Mouse (Mus musculus) megakaryocyte progenitor cell, adult 5-6 weeks (primary cell): ENCODE results near the gene Myh14. TPM values are rescaled to one million over a fixed set of nuclear protein-coding genes. Genes with fewer than 3 reads are reported as not detected.

Source experiments
- ATAC-seq: replicated peaks from 2 replicates; pipeline ENCODE4 v1.8.0; 2016; ENCODE audit warnings: mild to moderate bottlenecking, moderate TSS enrichment, inconsistent platforms; ENCODE audit not compliant: poor library complexity
- total RNA-seq, 2 experiments: library from RNA; stranded (forward) in 1 of 2; stranded (reverse) in 1 of 2; fragments of 157-497, 149-512 nt in 1 of 2; fragments of 200-1000 nt in 1 of 2; gene quantifications; 2 replicates each; pipeline versions ENCODE4 v1.2.3 to v1.2.4; 2015 to 2017

Gene Myh14
- total RNA-seq, 2 experiments from 2014 or later: not detected

DNA sequence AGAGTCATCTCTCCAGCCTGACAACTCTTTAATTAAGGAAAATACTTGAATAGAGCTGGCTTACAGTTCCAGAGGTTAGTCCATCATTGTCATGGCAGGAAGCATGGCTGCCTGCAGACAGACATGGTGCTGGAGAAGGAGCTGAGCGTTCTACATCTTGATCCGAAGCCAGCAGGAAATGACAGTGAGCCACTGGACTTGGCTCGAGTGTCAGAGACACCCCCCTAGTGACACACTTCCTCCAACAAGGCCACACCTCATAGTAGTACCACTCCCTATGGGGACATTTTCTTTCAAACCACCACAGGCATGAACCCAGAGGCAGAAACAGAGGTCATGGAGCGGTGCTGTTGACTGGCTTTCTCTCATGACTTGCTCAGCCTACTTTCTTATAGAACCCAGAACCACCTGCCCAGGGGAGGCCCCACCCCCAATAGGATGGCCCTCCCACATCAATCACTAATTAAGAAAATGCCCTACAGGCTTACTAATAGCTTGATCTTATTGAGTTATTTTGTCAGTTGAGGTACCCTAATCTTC lies 86.3 kb downstream of the Myh14 start:
- ATAC-seq: no peak

DNA sequence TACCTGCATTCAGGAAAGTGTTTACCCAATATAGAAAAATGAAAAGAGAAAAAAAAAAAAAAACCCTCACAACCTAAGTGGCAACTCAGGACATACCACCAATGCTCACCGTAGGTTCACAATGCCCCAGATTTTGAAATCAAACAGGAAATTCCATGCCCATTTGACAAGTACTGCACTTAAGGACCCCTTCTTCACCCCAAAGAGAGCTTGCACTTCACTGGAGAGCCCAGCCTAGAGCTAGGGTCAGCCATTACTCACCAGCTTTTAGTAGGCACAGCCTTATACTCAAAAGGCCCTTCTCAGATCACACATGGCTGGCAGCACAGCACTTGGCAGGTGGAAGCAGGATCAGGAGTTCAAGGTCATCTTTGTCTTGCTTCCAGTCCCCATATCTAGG lies 87.5 kb downstream of the Myh14 start:
- ATAC-seq: no peak

DNA sequence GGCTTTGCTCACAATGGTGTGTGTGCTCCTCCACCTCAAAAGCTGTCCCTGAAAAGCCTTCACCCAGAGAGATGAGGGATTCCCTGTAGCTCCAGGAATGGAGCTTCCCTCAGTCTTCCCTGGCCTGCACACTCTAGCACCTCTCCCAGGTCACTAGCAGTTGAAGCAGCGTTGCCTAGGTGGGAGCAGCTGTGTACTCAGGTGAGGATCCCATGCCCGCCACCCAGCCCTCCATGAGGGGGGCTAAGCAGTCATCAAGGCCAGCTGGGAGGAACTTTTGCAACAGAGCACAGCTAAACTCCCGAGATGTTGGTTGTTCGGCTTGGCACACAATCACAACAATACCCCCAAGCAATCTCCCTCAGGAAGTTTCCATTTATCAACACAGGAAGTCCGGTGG lies 87.9 kb downstream of the Myh14 start:
- no peak for ATAC-seq

DNA sequence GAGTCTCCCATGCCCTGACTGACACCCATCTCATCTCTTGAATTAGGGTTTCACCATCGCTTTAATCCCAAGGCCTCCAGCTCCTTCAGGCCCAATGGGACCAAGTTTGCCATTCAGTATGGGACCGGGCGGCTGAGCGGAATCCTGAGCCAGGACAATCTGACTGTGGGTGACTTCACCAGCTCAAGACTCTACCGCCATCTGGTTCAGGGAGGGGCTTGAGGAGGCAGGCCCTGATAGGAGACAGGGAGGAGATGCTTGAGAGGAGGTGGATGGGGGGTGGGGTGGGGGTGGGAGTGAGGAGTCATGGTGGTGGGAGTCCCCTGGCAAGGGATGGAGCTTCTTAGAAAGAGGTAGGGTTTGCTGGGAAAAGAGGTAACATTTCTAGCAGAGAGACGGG lies 89.0 kb downstream of the Myh14 start:
- no peak for ATAC-seq

DNA sequence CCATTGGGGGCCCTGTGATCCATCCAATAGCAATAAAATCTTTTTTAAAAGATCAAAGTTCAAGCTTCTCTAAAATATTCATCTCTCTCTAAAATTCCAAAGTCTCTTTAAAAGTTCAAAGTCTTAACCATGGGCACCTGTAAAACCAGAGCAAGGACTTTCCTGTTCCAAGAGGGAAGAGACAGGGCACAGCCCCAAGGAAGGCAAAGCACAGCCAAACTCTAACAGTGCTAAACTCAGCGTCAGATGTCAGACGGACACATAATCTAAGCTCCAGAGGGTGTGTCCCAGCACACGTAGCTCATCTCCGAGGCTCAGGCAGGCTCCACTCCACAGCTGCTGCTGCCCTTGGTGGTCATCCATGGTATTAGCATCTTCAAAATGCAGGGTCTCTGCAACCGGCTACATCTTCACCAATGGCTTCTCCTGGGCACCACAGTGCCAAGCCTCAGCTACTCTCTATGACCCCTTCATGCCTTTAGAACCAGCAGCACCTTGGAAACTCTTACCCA lies 94.3 kb downstream of the Myh14 start:
- peak; percentile 35; the same call in 1 of the 2 replicates for ATAC-seq

DNA sequence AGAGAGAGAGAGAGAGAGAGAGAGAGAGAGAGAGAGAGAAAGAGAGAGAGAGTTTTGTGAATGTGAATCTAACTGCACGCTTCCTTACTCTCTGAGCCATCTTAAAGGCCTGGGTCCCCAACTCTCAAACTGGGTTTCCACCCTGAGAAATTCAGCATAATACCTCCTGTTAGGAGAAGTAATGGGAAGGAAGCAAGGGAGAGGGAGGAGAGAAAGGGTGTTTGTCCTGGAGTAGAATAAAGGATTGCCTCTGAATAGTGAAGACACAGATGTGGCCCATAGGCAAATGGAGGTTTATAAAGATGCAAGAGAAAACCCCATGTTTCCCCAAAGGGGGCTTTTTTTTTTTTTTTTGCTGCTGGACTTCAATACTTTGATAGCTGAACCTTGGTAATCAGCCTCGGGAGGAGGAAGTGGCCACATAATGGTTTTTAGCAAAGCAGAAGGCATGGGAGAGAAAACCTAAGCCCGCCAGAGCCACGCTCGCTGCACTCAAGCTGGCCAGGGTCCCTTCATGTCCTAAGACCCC lies 97.6 kb downstream of the Myh14 start:
- ATAC-seq: no peak

DNA sequence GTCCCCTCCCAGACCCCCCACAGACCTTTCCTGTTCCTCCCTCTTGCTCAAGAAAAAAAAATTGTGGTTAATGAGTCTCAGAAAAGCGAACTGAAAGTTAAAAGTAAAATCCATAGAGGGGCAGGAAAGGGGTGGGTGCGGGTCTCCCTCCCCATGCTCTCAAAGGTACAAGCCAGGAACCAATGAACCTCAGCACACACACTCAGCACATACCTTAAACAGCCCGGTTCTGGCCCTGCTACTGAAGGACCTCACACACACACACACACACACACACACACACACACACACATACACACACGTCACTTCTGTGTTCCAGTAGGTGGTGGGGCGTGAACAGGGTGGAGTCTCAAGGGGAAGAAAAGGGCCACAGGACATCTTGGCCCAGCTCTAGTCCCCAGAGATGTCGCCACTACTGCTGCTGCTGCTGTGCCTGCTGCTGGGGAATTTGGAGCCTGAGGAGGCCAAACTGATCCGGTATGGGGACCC lies 98.4 kb downstream of the Myh14 start, which contains the start of gene Napsa:
Gene Napsa (plus strand): TSS at position 168 of the 489 bp plus-strand sequence.
- peak; percentile 88 for ATAC-seq

DNA sequence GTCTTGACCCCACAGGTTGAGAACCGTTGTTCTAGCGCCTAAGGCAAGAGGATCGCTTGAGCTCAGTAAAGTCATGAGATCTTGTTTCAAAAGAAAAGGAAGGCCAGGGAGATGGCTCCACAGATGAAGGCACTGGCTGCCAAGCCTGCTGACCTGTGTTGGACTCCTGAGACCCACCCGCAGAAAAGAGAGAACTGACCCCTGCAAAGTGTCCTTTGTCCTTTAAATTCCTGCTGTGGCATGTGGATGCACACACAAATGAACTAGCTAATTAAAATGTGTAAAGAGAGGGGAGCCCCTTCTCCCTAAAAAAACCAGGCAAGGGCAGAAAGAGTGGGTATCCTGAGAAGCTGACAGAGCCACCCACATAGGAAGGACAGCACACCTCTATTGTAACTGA lies 98.8 kb downstream of the Myh14 start:
- no peak for ATAC-seq

DNA sequence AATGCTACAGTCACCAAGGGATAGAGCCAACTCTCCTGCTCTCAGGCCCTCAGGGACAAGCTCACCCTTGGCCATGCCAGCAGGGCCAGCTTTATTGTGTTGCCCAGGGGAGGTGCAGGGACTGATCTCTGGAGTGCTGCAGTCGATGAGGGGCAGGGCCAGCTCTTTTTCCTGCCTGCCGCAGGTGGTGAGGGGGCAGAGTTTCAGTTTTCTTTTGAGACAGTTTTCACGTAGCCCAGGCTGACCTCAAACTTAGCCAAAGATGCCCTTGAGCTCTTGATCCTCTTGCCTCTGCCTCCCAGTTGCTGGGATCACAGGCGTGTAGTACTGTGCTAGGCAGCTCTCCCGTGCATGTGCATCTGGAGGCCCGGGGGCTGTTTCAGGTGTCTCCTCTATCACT lies 99.7 kb downstream of the Myh14 start:
- no peak for ATAC-seq

DNA sequence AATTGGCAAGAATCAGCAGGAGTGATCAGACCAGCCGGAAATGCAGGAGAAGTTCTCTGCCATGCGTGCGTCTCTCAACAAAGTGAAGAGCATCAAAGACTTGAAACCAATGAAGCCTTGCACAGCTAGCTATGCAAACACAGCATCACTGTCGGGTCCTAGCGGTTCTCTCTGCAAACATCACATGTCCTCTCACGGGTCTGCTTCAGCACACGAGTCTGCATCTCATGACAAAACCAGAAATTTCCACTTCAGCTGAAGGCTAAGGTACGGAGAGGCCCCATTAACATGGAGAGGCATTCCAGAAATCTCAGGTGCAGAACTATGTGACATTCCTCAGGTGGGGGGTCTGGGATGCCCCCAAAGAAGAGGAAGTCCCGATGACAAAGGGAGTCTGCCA lies 101.8 kb downstream of the Myh14 start:
- ATAC-seq: no peak

DNA sequence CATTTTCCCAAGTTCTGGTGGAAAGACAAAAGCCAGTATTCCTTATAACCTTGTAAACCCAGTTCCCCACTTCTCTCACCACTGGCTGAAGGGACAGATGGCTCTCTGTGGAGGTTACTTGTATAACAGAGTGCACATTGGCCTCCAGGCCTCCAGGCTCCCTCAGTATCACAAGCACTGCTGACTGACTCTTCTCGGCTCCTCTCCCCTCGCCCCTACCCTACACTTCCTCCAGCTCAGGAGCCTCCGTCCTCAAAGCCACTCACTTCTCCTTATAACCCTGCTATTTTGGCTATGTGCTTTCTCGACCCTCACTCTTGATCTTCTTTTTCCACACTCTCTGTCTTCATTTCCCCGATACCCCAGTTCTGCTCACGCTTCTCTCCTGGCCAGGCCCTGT lies 105.2 kb downstream of the Myh14 start:
- peak; percentile 58 for ATAC-seq

DNA sequence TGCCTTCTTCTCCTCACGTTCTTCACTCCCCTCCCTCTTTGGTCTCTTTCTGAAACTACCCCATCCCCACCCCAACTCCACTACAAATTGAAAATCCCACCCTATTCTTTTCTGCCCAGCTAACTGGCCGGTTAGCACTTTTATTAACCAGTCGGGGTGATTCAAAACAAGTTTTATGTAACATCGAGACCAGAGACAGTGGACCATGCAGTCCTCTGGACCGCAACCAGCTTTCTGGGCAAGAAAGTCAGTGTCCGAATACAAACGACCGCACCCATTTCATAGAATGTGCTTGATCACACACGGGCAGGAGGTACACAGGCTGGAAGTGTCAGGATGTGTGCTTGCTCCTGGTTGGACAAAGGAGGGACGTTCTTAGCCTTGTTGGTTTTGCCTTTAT lies 106.2 kb downstream of the Myh14 start:
- ATAC-seq: no peak

DNA sequence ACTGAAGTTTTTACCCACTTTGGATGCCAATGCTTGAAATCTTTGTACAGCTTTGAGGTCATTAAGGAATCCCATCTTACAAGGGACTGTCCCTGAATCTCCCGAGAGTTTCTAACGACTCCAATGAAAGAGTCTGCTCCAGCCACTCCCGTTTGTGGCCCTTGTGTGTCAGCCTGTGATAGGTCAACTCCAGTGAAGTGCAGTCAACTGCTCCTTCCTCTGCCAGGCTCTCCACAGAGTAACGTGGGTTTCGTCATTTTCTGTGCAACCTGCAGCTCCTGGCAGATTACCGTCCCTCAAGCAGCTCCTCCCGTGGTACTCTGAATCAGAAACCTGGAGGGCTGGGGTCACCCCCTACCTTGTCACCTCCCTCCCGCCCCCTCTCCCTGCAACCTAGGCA lies 107.4 kb downstream of the Myh14 start:
- peak; percentile 44 for ATAC-seq

DNA sequence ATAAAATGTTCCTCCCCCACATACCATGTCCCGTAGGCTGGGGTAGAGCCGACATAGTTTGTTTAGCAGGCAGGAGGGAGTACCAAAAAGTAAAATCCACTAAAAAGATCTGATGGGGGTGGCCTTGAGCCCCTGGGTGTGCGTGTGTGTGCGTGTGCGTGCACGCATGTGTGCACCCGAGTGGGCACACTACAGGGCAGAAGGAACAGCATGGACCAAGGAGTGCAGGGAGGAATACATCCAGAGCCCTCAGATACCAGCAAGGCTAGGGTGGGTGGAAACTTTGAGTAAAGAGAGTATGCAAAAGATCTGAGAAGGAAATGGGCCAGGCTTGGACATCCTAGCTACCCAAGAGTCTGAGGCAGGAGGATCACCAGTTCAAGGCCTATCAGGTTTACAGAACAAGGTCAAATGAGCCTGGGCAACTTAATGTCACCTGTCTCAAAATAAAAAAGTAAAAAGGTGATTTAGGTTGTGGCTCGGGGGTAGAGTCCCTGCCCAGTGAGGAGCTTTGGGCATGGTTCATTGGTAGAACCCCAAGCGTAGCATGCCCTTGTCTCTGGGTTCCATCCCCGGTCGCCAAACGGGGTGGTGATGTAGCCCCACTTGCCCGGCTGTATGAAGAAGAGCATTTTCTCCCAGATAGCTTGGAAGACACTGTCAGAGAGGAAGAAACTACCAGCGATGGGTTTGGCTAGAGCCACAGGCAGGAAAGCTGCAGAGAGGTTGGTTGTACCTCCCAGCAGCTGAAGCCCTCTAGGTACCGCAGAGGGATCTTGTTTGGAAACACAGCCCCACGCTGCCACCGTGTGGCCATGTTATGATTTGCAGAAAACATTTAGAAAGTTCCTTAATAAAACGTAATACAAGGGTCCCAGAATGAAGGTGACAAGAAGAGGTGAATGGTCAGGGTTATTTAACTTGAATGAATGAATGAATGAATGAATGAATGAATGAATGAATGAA lies 109.9 kb downstream of the Myh14 start:
- peak; percentile 84 for ATAC-seq

DNA sequence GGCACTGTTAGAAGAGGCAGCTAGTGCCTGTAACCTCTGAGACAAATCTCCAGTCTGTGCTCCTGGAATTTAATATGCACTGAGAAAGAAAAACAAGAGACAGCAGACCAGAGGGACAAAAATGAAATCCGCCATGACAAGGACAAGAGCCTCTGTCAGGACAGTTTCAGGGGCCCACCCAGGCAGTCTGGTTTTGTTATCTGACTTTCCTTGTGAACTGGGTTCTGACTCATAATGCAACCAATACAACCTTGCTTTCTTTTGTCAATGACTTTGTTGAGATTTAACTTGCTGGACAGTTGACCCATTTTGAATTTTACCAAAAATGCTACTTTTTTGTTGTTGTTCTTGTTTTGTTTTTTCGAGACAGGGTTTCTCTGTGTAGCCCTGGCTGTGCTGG lies 113.0 kb downstream of the Myh14 start:
- ATAC-seq: no peak

Other genes with a start within 250 kb of the Myh14 start
- not detected in 2 replicates for gene Lrrc4b, start 241.8 kb downstream of the Myh14 start, total RNA-seq (2015)
- not detected in 2 replicates for gene Lrrc4b, start 241.8 kb downstream of the Myh14 start, total RNA-seq (2017)
- gene Aspdh, start 205.5 kb downstream of the Myh14 start, total RNA-seq (2015): not detected in 2 replicates
- gene Aspdh, start 205.5 kb downstream of the Myh14 start, total RNA-seq (2017): not detected in 2 replicates
- 27.5 and 35.2 TPM in 2 replicates for gene Josd2, start 202.9 kb downstream of the Myh14 start, total RNA-seq (2015)
- gene Josd2, start 202.9 kb downstream of the Myh14 start, total RNA-seq (2017): 17.4 and 22.6 TPM in 2 replicates
- gene Emc10, start 174.3 kb downstream of the Myh14 start, total RNA-seq (2015): 60.6 and 62.7 TPM in 2 replicates
- gene Emc10, start 174.3 kb downstream of the Myh14 start, total RNA-seq (2017): 30.4 and 38.3 TPM in 2 replicates
- gene Fam71e1, start 174.3 kb downstream of the Myh14 start, total RNA-seq (2015): 1.2 and 2.5 TPM in 2 replicates
- gene Fam71e1, start 174.3 kb downstream of the Myh14 start, total RNA-seq (2017): 0.30 and 1.7 TPM in 2 replicates
- not detected in 2 replicates for gene Mybpc2, start 146.2 kb downstream of the Myh14 start, total RNA-seq (2015)
- gene Mybpc2, start 146.2 kb downstream of the Myh14 start, total RNA-seq (2017): not detected in 2 replicates
- 0.20 TPM in 1 of 2 replicates, not detected in the other for gene Spib, start 138.8 kb downstream of the Myh14 start, total RNA-seq (2015)
- 0.04 TPM in 1 of 2 replicates, not detected in the other for gene Spib, start 138.8 kb downstream of the Myh14 start, total RNA-seq (2017)
- gene Pold1, start 122.0 kb downstream of the Myh14 start, total RNA-seq (2015): 51.4 and 70.3 TPM in 2 replicates
- 64.4 and 77.2 TPM in 2 replicates for gene Pold1, start 122.0 kb downstream of the Myh14 start, total RNA-seq (2017)
- gene Nr1h2, start 116.9 kb downstream of the Myh14 start, total RNA-seq (2015): 39.4 and 43.7 TPM in 2 replicates
- 42.6 and 45.7 TPM in 2 replicates for gene Nr1h2, start 116.9 kb downstream of the Myh14 start, total RNA-seq (2017)
- 219 and 232 TPM in 2 replicates for gene Napsa, start 98.5 kb downstream of the Myh14 start, total RNA-seq (2015)
- gene Napsa, start 98.5 kb downstream of the Myh14 start, total RNA-seq (2017): 91.2 and 121 TPM in 2 replicates
- 0.25 and 0.66 TPM in 2 replicates for gene Kcnc3, start 80.2 kb downstream of the Myh14 start, total RNA-seq (2015)
- gene Kcnc3, start 80.2 kb downstream of the Myh14 start, total RNA-seq (2017): 0.04 TPM in 1 of 2 replicates, not detected in the other
- gene Izumo2, start 37.9 kb upstream of the Myh14 start, total RNA-seq (2015): not detected in 2 replicates
- gene Izumo2, start 37.9 kb upstream of the Myh14 start, total RNA-seq (2017): not detected in 2 replicates
- 37.1 and 37.4 TPM in 2 replicates for gene Vrk3, start 77.6 kb upstream of the Myh14 start, total RNA-seq (2015)
- gene Vrk3, start 77.6 kb upstream of the Myh14 start, total RNA-seq (2017): 36.0 and 51.4 TPM in 2 replicates
- gene Zfp473, start 80.2 kb upstream of the Myh14 start, total RNA-seq (2015): 1.2 and 1.5 TPM in 2 replicates
- 1.0 and 2.6 TPM in 2 replicates for gene Zfp473, start 80.2 kb upstream of the Myh14 start, total RNA-seq (2017)
- gene Nup62, start 145.2 kb upstream of the Myh14 start, total RNA-seq (2015): 39.8 and 47.3 TPM in 2 replicates
- 126 and 140 TPM in 2 replicates for gene Nup62, start 145.2 kb upstream of the Myh14 start, total RNA-seq (2017)
- gene Il4i1, start 145.5 kb upstream of the Myh14 start, total RNA-seq (2015): 0.17 and 1.0 TPM in 2 replicates
- 0.17 and 0.25 TPM in 2 replicates for gene Il4i1, start 145.5 kb upstream of the Myh14 start, total RNA-seq (2017)
- 4.0 and 4.8 TPM in 2 replicates for gene Atf5, start 145.8 kb upstream of the Myh14 start, total RNA-seq (2015)
- 1.5 and 1.9 TPM in 2 replicates for gene Atf5, start 145.8 kb upstream of the Myh14 start, total RNA-seq (2017)
- gene Akt1s1, start 178.1 kb upstream of the Myh14 start, total RNA-seq (2015): 8.0 and 10.4 TPM in 2 replicates
- gene Akt1s1, start 178.1 kb upstream of the Myh14 start, total RNA-seq (2017): 23.9 and 24.9 TPM in 2 replicates
- gene Tbc1d17, start 178.2 kb upstream of the Myh14 start, total RNA-seq (2015): 15.2 and 19.2 TPM in 2 replicates
- gene Tbc1d17, start 178.2 kb upstream of the Myh14 start, total RNA-seq (2017): 13.6 and 13.8 TPM in 2 replicates
- gene Pnkp, start 186.3 kb upstream of the Myh14 start, total RNA-seq (2015): 43.4 and 49.9 TPM in 2 replicates
- gene Pnkp, start 186.3 kb upstream of the Myh14 start, total RNA-seq (2017): 60.7 and 69.8 TPM in 2 replicates
- gene Ptov1, start 198.9 kb upstream of the Myh14 start, total RNA-seq (2015): 55.3 and 63.9 TPM in 2 replicates
- gene Ptov1, start 198.9 kb upstream of the Myh14 start, total RNA-seq (2017): 25.5 and 41.5 TPM in 2 replicates
- gene Med25, start 221.9 kb upstream of the Myh14 start, total RNA-seq (2015): 26.0 and 36.8 TPM in 2 replicates
- 11.4 and 14.5 TPM in 2 replicates for gene Med25, start 221.9 kb upstream of the Myh14 start, total RNA-seq (2017)
- gene Fuz, start 225.2 kb upstream of the Myh14 start, total RNA-seq (2015): 9.8 and 10.6 TPM in 2 replicates
- gene Fuz, start 225.2 kb upstream of the Myh14 start, total RNA-seq (2017): 16.6 and 19.9 TPM in 2 replicates